Mouse (Mus musculus) heart, embryonic 10.5 days (tissue): Measurements from ENCODE around the gene Col6a4. TPM values are rescaled to one million over a fixed set of nuclear protein-coding genes. Genes with fewer than 3 reads are reported as not detected.

Experiments
- DNase-seq: peaks from one replicate; pipeline ENCODE4 v3.0.0-alpha.2; 2017; ENCODE audit warnings: low spot score
- H3K27ac ChIP-seq: fragments of 300-500 bp; sonication (generic); 2 replicates; pipeline ENCODE4 v1.5.1; 2016; ENCODE audit warnings: mild to moderate bottlenecking
- H3K27me3 ChIP-seq: fragments of 300-500 bp; sonication (generic); 2 replicates; pipeline ENCODE4 v1.6.1; 2016; ENCODE audit warnings: mild to moderate bottlenecking; ENCODE audit not compliant: poor library complexity, insufficient read depth, severe bottlenecking
- H3K36me3 ChIP-seq: fragments of 300-500 bp; sonication (generic); 2 replicates; pipeline ENCODE4 v1.6.1; 2016; ENCODE audit warnings: mild to moderate bottlenecking, moderate library complexity
- H3K4me1 ChIP-seq: fragments of 300-500 bp; sonication (generic); 2 replicates; pipeline ENCODE4 v1.6.1; 2016; ENCODE audit warnings: mild to moderate bottlenecking
- H3K4me3 ChIP-seq: fragments of 300-500 bp; sonication (generic); 2 replicates; pipeline ENCODE4 v1.5.1; 2016; ENCODE audit warnings: mild to moderate bottlenecking, moderate library complexity
- H3K9me3 ChIP-seq: fragments of 300-500 bp; sonication (generic); 2 replicates; pipeline ENCODE4 v1.6.1; 2016; ENCODE audit warnings: mild to moderate bottlenecking, moderate library complexity
- WGBS: fragments of 180-500 bp; shearing (Covaris S2); methylation state at CpG from one replicate; pipeline ENCODE4 v1.1.7; 2016; 5-methylcytosine and 5-hydroxymethylcytosine counted together
- polyA plus RNA-seq: library from polyadenylated mRNA; unstranded; fragments of >200 nt; fragmentation: Nextera tagmentation; extraction: Ambion mirVana; gene quantifications from 2 replicates; pipeline ENCODE4 v1.2.1, GENCODE M21; 2016

The Col6a4 gene
- polyA plus RNA-seq, 1 experiment from 2014 or later: 0.01 TPM

DNA sequence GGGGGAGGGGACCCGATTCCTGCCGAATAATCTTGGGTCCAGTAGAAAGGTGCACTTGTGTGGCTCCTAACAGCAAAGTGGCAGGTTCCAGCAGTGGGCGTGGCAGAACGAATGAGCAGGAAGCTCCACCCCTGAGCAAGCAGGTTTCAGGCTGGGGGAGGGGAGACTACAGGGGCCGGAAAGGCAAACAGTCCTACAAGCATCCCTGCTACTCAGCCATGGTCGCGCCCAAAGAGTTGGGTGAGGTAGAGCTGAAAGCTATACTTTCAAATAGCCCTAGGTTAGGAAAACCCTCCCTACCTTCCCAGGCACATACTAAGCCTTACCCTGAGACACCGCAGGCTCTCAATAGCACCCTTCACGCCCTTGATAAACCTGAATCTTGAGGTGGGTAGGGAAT is 9.7 kb upstream of the Col6a4 start:
- Histone ChIP-seq H3K9me3 (0 out of 2 replicates have a peak, but pooled peaks cover 5% of the 10 kb centered on the region), H3K4me3 (no peak overlapping the region), H3K4me1 (no peaks in the 10 kb centered on the region), H3K27me3 (no peaks in the 10 kb centered on the region), H3K27ac (no peak overlapping the region), H3K36me3 (no peaks in the 10 kb centered on the region)
- no peak for DNase-seq
- 75% methylated on average over 9 of the region's 9 CpGs for WGBS

DNA sequence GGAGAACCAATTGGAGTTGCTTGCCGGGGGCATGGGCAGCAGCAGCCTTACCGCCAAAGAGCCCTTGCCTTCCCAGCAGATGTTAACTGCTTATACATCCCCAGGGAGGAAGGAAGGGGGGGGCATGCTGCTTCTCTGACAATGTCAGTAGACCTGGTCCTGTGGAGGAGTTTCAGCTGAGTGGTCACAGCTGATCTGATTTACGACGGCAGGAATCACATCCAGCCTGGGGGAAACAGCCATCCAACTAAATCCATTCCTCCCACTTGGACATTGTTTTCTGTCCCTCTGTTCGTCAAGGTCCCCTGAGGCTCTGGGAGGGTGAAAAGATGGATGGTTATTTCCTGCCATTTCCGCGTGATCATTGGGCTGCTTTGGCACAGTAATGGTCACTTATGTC is 7.8 kb upstream of the Col6a4 start:
- WGBS: 84% methylated on average over 7 of the region's 7 CpGs
- H3K4me3 ChIP-seq: no peak overlapping the region

DNA sequence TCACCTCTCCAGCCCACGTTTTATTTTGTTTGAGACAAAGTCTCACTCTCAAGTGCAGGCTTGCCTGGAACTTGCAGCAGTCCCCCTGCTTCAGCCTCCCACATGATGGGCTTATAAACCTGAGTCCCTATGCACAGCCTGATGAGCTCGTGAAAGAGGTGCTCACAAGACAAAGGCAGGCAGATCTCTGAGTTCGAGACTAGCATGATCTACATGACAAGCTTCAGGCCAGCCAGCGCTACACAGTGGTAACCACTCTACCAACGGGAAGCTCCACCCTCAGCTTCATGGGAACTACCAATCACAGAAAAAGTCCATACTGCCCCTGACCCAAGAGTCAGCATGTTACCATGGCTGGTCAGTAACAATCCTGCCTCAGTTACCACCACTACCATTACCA is 4.6 kb upstream of the Col6a4 start:
- no peak for DNase-seq
- H3K27me3 ChIP-seq: no peaks in the 10 kb centered on the region
- H3K4me3 ChIP-seq: no peak overlapping the region
- H3K27ac ChIP-seq: no peak overlapping the region
- 70% methylated on average over 5 of the region's 5 CpGs for WGBS
- no peaks in the 10 kb centered on the region for H3K4me1 ChIP-seq
- no peaks in the 10 kb centered on the region for H3K36me3 ChIP-seq
- H3K9me3 ChIP-seq: 0 out of 2 replicates have a peak, but pooled peaks cover 5% of the 10 kb centered on the region

More for the DNA sequence above, 7.8 kb upstream of the Col6a4 start:
- no peaks in the 10 kb centered on the region for H3K4me1 ChIP-seq
- H3K27me3 ChIP-seq: no peaks in the 10 kb centered on the region
- DNase-seq: no peak
- H3K36me3 ChIP-seq: no peaks in the 10 kb centered on the region
- H3K27ac ChIP-seq: no peak overlapping the region
- H3K9me3 ChIP-seq: 0 out of 2 replicates have a peak, but pooled peaks cover 5% of the 10 kb centered on the region

DNA sequence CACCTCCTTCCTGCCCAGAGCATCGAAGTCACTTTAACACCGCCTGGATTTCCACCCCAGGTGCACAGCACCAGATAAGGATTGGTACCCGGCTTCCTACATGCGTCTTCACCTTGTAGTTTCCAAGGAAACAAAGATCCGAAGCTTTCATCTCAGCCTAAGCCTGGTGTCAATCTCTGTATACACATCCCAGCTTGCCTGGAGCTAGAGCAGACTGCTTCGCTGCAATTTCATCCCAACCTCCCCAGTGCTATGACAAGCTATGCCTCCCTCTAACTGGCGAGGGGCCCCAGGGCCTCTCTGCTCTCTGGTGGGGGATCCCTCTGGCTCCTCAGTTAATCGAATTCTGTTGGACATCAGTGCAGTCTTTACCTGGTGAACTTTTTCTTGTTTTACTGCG is 3.7 kb upstream of the Col6a4 start:
- no peaks in the 10 kb centered on the region for H3K36me3 ChIP-seq
- no peak overlapping the region for H3K27ac ChIP-seq
- 0 out of 2 replicates have a peak, but pooled peaks cover 5% of the 10 kb centered on the region for H3K9me3 ChIP-seq
- H3K27me3 ChIP-seq: no peaks in the 10 kb centered on the region
- DNase-seq: no peak
- WGBS: 62% methylated on average over 9 of the region's 9 CpGs
- H3K4me3 ChIP-seq: no peak overlapping the region
- H3K4me1 ChIP-seq: no peaks in the 10 kb centered on the region

DNA sequence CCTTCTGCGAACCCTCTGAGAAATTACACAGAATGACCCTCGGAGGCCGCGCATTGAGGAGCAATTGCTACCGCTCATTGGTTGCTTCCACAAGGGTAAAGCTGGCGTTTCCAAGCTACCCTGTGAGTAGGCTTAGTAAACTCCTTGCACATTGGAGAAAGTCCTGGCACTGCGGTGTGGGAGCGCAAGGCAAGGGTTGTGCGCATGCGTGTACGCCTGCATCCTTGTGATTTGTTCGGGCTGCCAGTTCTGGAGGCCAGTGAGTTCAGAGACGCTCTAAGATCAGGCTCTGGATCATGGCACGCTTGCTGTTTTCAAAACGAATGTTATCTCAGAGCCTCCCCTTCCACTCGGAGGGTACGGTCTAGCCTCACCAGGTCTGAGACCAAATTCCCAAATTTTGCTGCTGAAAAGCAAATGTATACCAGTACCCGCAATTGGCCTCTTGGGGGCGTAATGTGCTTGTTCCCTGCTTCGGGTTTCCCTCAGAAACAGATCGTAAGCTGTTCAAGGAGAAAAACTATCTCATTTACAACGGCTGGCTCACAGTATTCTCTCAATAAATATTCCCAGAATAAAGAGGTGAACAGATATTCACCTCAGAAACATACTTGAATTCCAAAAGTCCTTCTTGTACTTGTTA is 2.9 kb upstream of the Col6a4 start:
- Histone ChIP-seq H3K9me3 (no peaks in the 10 kb centered on the region), H3K4me3 (0 out of 2 replicates have a peak overlapping the region, but pooled peaks have one; percentile 10), H3K36me3 (no peaks in the 10 kb centered on the region), H3K4me1 (no peaks in the 10 kb centered on the region), H3K27ac (no peak overlapping the region), H3K27me3 (no peaks in the 10 kb centered on the region)
- 73% methylated on average over 22 of the region's 22 CpGs for WGBS
- no peak for DNase-seq

DNA sequence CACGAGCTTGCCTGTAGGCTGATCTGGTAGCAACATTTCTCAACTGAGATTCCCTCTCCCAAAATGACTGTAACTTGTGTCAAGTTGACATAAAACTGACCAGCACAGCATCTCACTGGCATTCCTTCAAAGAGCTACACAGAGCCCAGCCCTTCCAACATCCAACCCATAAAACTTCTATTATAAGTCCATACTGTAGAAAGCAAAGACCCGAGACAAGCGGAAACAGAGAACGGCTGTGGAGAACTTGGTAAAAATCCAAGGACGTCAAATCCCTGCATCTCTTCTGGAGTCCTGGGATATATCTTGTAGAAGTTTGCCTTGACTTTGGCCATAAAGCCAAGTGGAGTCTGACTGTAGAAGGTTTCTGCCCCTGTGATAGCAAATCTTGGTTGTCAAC is 15.1 kb downstream of the Col6a4 start:
- WGBS: 89% methylated on average over 5 of the region's 5 CpGs
- Histone ChIP-seq H3K9me3 (no peaks in the 10 kb centered on the region), H3K4me3 (no peak overlapping the region), H3K4me1 (no peaks in the 10 kb centered on the region), H3K27me3 (no peaks in the 10 kb centered on the region), H3K36me3 (no peaks in the 10 kb centered on the region), H3K27ac (no peak overlapping the region)
- no peak for DNase-seq

DNA sequence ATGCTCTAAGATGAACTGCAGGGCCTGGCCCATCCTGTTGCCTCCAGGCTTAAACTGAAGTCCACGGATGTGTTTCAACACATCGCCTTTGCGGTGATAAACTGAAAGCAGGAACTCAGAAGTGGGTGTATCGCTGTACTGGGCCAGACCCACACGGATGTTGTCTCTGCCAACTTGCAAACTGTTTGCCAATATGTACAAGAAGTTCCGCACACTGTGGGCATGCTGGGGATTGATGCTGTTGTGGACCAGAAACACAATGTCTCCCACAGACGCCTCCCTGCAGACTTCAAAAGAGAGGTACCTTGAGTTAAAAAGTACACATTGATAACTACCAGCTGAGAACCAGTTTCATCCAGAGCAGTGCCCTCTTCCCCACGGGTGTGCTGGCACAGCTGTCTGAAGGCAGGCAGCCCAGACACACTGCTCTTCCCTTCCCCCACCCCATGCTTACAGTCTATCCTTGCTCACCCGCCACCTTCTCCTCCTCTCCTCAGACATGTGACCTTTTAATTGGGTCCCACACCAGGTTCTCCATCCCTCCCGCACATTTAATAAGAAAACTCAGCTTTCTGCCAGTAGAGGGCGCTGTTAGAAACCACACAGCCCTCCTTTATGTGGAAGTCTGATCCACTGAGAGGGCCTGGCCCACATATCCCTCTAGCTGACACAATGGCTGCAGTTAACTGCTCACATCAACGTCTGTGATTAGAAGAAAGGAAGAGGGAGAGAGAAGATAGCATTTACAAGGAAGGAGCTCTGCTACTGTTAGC is 16.1 kb downstream of the Col6a4 start:
- Histone ChIP-seq H3K36me3 (no peaks in the 10 kb centered on the region), H3K9me3 (no peaks in the 10 kb centered on the region), H3K27me3 (no peaks in the 10 kb centered on the region), H3K4me3 (no peak overlapping the region), H3K4me1 (no peaks in the 10 kb centered on the region), H3K27ac (no peak overlapping the region)
- 57% methylated on average over 12 of the region's 12 CpGs for WGBS
- no peak for DNase-seq

DNA sequence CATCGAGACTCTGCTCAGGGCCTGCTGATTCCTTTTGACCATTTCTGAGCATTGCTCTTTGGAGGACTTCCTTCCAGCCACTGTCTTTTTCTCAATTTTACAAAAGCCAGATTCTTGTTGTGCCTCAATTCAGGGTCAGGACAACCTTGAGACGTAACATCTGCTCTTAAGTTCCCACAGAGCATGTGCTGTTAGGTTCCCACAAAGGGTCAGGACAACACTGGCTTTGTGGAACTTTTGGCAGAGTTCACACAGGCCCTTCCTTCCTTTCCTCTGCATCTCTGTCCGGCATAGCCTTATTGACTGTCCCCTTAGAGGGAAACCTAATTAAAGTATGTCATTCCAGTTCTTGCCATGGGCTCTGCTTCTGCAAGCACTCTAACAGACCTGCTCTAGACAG is 18.6 kb downstream of the Col6a4 start:
- Histone ChIP-seq H3K27ac (no peak overlapping the region), H3K4me3 (no peak overlapping the region), H3K4me1 (no peaks in the 10 kb centered on the region), H3K27me3 (peaks cover 6% of the 10 kb centered on the region; the same call in 1 of the 2 replicates), H3K36me3 (no peaks in the 10 kb centered on the region), H3K9me3 (no peaks in the 10 kb centered on the region)
- WGBS: 70% methylated on average over 3 of the region's 3 CpGs
- DNase-seq: no peak

DNA sequence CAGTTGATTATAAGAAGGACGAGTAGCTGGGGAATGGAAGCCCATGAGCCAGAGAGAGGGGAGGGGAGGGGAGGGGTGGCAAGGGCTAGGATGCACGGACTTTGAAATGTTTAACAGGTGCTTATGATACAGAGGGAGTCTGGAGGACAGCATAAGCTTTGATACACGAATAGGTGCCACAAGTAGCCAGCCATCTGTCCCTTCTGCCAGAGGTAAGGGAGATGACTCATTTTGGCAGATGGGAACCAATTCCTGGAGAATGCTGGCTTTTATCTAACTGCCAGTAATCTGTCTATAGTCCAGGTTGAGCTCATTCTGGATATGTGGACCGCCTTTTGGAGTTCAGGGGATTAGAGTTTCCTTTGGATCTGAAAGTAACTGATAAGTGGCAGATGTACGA is 20.3 kb downstream of the Col6a4 start:
- H3K27me3 ChIP-seq: peaks cover 6% of the 10 kb centered on the region; the same call in 1 of the 2 replicates
- no peak for DNase-seq
- no peak overlapping the region for H3K4me3 ChIP-seq
- no peaks in the 10 kb centered on the region for H3K36me3 ChIP-seq
- no peak overlapping the region for H3K27ac ChIP-seq
- H3K4me1 ChIP-seq: no peaks in the 10 kb centered on the region
- WGBS: 77% methylated on average over 5 of the region's 5 CpGs
- H3K9me3 ChIP-seq: no peaks in the 10 kb centered on the region

DNA sequence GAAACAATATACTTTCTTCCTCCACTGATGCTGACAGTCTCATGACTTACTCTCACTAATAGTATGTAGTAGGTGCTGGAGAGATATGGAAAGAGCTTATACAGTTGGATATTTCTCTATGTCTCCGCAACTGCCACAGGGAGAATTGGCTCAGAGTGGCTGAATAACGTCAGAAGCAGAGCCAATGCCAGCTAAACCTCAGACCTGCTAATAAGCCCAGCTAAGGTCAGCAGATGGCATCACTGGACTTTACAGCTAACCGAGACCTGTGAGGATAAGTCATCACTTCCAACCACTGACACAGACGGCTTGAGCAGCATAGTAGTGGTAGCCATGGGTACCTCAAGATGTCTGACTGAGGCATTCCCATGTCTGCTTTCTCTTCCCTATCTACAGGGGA is 22.6 kb downstream of the Col6a4 start:
- WGBS: 70% methylated on average over 4 of the region's 4 CpGs
- no peaks in the 10 kb centered on the region for H3K9me3 ChIP-seq
- H3K4me3 ChIP-seq: no peak overlapping the region
- no peaks in the 10 kb centered on the region for H3K4me1 ChIP-seq
- H3K27me3 ChIP-seq: peaks cover 6% of the 10 kb centered on the region; the same call in 1 of the 2 replicates
- no peak for DNase-seq
- no peaks in the 10 kb centered on the region for H3K36me3 ChIP-seq
- no peak overlapping the region for H3K27ac ChIP-seq

DNA sequence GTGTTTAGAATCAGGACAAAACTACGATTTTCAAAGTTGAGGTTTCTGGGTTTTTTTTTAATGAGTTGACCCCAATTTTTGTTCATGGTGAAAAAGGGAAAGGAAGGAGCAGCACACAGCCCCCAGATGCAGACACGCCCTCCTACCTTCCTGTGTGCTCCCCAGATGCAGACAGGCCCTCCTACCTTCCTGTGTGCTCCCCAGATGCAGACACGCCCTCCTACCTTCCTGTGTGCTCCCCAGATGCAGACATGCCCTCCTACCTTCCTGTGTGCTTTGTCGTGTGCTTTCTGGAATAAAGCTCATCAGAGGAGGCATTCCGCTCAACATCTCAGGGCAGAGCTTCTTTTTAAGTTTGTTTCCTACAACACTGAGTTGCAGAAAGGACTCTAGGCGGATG is 24.9 kb downstream of the Col6a4 start:
- Histone ChIP-seq H3K27me3 (peaks cover 6% of the 10 kb centered on the region; the same call in 1 of the 2 replicates), H3K27ac (no peak overlapping the region), H3K4me1 (no peaks in the 10 kb centered on the region), H3K9me3 (no peaks in the 10 kb centered on the region), H3K36me3 (no peaks in the 10 kb centered on the region), H3K4me3 (no peak overlapping the region)
- DNase-seq: no peak
- WGBS: 71% methylated on average over 6 of the region's 6 CpGs

DNA sequence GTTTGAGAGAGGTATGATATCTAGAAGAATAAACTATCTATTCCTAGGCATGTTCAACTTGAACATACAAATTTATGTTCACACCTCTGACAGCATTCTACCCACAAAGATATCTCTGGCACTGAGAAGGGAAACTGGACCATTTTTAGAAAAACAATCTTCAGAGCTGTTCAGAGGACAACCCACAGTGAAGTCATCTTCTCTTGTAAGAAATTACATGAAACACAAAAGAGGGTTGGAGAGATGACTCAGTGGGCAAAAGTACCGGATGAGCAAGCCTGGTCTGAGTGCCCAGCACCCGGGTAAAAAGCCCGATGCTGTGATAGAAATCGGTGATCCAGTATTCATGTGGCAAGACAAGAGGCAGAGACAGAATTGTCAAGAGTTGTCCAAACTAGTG is 43.1 kb downstream of the Col6a4 start:
- Histone ChIP-seq H3K9me3 (no peaks in the 10 kb centered on the region), H3K4me1 (no peaks in the 10 kb centered on the region), H3K36me3 (no peaks in the 10 kb centered on the region), H3K27ac (no peak overlapping the region), H3K4me3 (no peak overlapping the region), H3K27me3 (no peaks in the 10 kb centered on the region)
- WGBS: 78% methylated on average over 4 of the region's 4 CpGs
- DNase-seq: no peak

DNA sequence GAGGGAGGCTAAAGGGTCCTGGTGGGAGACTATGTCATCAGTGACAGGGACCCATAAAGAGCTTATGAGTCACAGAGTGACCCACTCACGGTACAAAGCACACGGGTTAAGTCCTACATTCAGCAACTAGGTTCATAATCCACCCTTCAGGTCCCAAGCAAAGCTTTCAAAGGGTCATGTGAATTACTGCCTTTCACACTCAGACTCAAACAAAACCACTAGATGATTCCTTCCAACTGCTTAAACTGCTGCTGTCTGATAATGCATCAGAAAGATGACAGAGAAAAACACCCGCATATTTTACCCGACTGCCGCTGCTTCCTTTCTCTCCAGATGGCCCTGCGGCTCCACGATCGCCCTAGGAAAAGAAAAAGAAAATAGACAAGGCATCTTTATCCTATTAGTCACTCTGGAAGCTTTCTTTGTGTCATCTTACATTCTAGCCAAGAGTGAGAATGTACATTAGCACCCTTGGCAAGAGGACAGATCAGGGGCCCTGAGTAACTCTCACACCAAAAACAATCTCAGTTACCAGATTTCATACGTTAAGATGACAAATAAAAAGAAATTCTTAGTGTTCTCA is 52.6 kb downstream of the Col6a4 start:
- no peaks in the 10 kb centered on the region for H3K27me3 ChIP-seq
- H3K27ac ChIP-seq: no peak overlapping the region
- H3K4me1 ChIP-seq: no peaks in the 10 kb centered on the region
- H3K36me3 ChIP-seq: no peaks in the 10 kb centered on the region
- H3K4me3 ChIP-seq: no peak overlapping the region
- no peak for DNase-seq
- no peaks in the 10 kb centered on the region for H3K9me3 ChIP-seq
- WGBS: 80% methylated on average over 9 of the region's 9 CpGs
